Mouse (Mus musculus): ENCODE measurements around the gene Mrpl44.

Mrpl44 gene

DNA sequence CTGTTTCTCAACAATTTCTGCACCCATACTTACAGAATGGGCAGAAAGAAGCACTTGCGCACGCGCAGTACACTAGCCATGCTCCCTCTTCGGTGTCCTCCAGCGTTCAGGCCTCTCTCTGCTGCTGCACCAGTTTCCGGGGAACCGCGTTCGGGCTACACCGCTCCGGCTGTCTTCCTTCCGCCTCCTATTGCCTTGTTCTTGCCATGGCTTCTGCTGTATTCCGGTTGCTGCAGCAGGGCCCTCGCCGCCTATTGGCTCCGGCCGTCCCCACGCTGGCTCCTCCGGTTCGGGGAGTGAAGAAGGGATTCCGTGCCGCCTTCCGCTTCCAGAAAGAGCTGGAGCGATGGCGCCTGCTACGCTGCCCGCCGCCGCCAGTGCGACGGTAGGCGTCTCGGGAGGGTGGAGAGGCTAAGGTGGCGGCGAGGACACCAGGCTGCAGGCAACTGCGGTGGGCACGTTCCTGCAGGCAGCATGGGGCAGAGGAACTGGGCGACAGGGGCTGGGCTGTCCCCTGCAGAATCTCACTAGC is at the start of gene Mrpl44, which contains the start of gene Wdfy1:
TSS of gene Mrpl44 (plus strand) at position 92 of the 532 bp plus-strand sequence.
TSS of gene Wdfy1 (minus strand) at position 217 of the 532 bp plus-strand sequence.
- peak; percentile 99 for ATAC-seq (ENCODE audit: low TSS enrichment)

DNA sequence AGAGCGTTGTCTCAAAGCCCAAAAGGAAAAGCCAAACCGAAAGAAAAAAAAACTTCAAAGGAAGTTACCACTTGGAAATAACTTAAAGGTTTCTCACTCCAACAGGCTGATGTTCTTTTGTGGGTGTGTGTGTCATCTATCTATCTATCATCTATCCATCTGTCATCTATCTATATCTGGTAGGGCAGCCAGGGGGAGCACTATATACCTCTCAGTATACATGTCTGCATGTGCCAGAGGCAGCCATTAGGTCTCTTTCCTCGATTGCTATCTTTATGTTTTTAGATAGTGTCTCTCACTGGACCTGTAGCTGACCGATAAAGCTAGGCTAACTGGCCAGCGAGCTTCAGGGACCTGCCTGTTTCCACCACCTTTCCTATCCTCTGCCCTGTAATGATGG is 41.0 kb upstream of the Mrpl44 start:
- peak; percentile 34; the same call in 1 of the 2 replicates for ATAC-seq (ENCODE audit: low TSS enrichment)

DNA sequence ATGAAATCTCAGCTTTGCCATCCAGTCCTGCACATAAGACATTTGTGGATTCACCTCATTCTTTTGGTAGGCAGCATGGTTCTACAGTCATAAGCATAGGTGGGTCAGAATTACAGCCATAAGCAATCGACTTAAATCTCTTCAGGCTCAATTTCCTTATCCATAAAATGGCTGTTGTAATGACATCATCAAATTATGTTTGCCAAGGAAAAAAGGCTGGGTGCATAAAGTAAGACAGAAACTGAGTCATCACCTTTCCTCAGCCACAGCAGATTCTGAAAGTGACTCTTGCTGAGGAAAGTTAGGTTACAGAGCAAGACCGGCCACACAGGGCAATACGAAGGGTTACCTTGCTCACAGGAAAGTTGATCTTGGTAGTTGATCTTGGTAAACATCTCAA is 39.4 kb upstream of the Mrpl44 start:
- ATAC-seq (ENCODE audit: low TSS enrichment), result peak; percentile 39

DNA sequence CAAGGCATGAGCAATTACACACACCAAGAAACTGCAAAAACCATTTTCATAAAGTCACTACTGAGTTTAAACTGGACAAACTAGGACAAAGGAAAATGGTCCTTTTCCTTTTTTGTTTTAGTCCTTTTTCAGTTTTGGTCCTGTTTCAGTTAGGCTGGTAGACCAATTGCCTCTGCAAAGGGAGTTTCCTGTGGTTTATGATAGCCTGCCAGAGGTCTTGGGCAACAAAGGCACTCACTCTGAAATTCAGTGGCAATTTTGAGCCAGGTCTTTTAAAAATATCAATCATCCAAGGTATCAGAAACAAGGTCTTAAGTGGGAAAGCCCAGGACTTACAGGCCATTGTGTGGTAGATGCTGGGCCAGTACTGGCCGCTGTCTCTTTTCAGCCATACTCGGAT is 36.1 kb upstream of the Mrpl44 start:
- no peak for ATAC-seq (ENCODE audit: low TSS enrichment)

DNA sequence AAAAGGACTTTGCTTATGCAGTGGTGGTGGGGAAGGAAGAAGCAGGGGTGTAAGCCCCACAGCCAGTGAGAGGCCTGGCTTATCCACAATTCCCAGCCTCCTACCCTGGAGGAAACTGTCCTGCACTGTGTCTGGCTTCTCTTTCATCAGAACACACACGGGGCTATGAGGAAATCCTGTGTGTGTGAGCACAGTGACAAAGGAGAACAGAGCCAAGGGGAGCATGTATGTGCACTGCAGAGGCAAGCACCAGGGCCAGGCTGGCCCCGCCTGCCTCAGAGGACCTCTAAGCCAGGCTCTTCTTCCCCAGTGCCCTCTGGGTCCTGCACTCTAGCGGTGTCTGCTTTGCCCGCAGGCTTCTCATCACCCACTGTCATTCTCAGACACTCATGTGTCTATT is 34.8 kb upstream of the Mrpl44 start:
- no peak for ATAC-seq (ENCODE audit: low TSS enrichment)

DNA sequence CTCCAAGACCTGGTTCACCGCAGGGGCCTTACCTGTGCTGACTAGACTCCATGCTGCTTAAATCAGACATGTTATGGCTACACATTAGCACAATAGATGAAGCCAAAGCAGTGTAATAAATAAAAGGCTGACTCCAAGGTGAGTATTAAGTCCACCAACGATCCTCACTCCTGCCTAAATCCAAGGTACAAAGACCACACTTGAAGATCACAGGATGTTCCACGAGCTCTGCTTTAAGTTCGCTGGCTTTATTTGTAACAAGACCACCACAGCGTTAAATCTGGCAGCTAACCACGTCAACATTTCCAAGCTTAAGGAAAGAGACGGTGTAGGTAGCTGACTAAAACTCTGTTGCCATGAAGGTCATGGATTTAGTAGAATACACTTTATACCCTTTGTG is 32.9 kb upstream of the Mrpl44 start:
- ATAC-seq (ENCODE audit: low TSS enrichment), result no peak

DNA sequence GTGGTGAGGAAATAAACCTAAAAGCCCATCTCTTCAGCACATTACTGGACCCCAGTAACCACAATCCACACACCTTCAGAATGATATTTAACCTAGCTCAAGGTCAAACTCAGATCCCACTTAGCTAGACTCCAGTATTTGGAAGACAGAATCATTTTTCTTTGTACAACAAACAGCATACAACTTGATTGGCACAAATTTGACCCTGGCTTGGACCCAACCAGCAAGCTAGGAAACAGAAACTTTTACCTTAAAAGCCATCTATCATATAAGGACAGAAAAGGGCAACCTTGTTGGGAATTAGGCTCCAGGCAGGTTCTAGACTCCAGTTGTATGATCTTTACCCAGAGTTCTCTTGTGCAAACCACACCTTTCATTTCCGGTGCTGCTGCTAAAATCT is 32.4 kb upstream of the Mrpl44 start:
- no peak for ATAC-seq (ENCODE audit: low TSS enrichment)

DNA sequence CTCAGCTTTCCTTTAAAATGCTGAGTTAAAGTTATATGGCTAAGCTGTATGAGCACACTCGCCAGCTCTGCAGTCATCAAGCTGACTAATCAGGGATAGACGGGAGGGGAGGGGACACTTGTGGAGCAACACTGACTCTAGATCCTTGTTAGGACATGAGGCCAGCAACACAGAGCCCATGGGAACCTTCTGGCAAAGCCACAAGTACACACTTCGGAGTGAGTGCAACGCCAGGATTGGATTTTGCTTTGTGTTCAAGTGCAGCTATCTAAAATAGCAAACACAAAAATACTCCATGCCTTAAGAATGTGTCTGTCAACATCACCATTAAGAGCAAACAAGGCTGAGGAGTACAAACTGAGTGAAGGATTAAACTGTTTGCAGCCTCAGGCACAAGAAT is 29.8 kb upstream of the Mrpl44 start:
- no peak for ATAC-seq (ENCODE audit: low TSS enrichment)

DNA sequence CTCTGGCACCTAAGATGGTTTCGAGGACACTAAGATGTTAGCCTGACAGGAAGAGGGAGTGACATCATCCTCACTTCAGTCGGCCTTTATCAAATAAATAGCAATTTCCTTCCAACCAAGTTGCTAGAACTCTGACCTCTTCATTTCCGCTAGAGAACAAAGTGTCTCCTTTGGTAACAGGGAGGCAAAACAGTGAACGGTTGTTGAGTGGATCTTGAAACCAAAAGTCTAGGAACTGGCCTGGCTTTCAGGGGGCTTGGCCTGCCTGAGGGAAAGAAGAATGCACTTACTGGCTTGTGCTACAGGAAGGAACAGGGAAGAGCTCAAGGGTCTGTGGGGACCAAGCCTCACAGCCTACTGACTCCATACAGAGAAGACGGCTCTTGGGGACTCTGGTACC is 24.6 kb upstream of the Mrpl44 start:
- no peak for ATAC-seq (ENCODE audit: low TSS enrichment)

DNA sequence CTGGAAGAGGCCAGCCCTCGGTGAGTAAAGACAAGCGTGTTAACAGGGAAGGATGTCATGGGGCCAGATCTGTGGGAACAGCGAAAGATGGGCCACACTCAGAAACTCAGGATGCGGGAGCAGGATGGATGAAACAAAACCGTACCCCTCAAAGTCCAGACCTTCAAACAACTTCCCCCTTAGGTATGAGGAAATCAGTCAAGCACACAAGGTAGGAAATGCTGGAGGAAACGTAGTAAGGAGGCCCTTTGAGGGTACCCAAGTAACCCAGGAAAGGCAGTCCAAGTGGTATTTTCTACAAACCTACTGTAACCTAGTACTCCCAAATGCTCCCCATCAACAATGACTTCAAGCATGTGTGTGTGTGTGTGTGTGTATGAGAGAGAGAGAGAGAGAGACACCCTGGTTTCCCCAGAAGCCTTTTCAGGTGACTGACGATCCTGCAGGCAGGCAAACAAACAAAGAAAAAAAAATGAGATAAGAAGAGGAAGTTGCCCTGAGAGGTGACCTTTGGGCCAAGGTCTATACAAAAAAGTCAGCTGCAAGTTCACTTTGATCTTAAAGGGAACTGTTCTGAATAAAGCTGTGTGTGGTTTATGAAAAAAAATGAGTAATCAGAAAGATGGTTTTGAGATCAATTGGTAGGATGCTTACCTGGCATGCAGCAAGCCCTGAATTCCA is 23.7 kb upstream of the Mrpl44 start:
- no peak for ATAC-seq (ENCODE audit: low TSS enrichment)

DNA sequence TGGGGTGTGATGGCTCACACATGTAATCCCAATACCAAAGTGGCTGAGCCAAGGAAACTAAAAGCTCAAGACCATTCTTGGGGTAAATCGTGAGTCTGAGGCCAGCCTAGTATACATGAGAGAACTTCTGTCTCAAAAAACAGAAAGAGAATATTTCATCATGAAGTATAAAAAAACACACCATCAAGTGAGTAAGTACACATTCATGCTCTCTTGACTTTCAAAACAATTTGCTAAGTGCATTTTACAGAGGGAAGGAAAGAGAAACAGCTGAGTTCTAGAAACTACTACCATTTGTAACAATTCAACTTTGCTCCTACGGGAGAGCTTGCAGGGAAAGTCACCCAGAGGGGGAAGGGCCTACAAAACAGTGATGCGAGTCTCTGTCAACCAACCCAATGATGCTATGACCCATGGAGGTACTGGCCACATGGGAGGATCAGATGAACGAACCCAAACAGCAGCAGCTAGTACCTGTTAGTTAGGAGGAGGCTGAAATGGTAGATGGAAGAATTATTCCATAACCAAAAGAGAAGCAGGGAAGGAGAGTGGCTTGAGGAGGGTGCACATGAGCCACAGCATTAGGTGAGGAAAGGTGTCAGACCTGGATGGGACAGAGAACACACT is 23.0 kb upstream of the Mrpl44 start:
- ATAC-seq (ENCODE audit: low TSS enrichment), result no peak

DNA sequence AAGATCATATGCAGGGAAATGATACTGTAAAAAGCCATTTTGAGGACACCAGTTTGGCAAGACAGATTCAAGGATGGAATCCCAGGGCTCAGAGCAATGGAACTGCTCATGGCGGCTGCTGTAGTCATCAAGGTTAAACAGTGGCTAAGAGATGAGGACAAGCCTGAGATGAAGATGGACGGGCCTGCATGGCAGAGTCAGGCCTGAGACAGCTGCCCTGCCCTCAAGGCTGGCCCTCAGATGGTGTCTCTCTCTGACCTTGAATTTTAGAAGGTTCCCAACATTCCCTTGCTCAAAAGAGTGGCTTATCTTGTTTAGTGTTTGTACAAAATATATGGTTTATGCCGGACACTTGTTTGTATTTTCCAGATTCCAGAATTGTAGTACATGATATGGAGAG is 22.4 kb upstream of the Mrpl44 start:
- no peak for ATAC-seq (ENCODE audit: low TSS enrichment)

DNA sequence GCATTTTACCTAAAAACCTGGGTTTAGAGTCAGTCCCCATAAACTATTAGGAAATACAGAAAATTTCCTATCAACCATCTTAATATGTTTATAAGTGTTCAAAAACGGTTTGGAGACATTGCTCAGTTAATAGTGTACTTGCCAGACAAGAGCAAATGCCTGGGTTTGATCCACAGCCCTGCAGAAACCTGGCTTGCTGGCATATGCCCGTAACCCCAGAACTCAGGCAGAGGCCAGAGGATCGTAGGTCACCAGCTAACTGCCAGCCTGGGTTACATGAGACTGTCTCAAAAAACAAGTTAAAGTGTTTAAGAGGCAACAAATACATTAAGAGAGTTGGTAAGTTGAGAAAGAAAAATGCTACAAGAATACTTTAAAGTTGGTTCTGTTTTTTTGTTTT is 20.9 kb upstream of the Mrpl44 start:
- no peak for ATAC-seq (ENCODE audit: low TSS enrichment)

DNA sequence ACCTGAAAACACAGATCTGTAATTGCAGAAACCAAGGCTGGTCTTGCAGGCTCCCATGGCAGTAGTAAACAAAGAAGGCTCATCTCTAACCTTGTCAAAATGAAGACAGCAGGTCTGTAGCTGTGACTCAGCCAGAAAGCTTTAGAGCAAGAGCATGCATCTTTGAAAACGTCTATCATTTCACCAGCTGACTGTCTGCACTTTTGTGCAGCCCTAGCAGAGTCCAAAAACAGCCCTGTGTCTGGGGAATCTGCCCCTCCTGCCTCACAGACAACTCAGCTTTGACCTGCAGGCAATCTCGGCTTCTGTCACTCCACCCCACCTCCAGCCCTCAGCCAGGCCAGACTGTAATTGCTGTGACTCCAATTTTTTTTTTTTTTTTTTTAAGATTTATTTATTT is 20.4 kb upstream of the Mrpl44 start:
- no peak for ATAC-seq (ENCODE audit: low TSS enrichment)

DNA sequence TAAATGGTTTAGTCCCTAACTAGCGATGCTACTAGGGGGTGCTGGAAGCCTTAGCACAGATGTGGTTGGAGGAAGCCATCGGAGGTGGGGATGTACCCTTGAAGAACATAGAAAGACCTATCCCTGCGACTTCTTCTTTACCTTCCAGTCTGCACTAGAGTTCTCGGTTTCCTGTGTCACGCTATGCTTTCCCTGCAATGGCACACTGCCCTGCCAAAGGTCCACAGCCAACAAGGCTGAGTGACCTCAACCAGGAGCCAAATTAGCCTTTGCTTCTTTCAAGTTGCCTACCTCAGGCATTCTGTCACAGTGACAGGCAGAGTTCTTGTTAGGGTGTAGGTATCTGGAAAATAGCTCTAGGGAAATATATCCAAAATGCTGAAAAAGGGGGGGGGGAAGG is 19.4 kb upstream of the Mrpl44 start:
- ATAC-seq (ENCODE audit: low TSS enrichment), result no peak

DNA sequence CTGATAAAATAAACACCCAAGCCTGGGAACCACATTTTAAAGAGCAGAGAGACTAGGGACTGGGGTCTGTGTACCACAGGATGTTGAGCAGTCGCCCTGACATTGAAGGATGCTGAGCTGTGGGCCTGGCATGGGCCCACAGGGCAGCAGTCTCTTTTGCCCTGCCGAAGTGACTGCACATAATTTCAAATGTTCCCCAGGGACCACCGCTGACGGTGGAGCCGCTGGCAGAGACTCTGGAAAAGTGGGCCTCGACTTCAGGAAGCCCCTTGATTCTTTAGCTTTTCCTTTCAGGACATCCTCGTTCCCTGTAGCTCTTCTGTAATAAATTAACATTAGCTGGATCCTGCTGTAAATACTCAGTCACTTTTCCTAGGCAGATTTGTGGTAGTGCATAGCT is 18.7 kb upstream of the Mrpl44 start:
- no peak for ATAC-seq (ENCODE audit: low TSS enrichment)

DNA sequence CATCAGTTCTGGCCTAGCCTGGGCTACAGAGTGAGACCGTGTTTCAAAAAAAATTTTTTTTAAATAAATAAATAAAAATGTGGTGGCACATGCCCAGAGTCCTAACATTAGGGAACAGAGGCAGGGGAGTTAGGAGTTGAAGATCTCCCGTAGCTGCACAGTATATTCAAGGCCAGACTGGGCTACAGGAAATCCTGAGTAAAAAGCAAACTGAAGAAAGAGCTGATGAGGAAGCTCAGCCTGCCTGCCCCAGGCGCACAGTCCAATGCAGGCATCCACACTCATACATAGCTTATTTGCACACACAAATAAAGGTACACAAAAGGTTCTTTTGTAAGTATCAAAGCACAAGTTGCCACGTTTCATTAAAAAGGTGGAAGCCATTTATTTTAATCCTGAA is 18.2 kb upstream of the Mrpl44 start:
- ATAC-seq (ENCODE audit: low TSS enrichment), result no peak

DNA sequence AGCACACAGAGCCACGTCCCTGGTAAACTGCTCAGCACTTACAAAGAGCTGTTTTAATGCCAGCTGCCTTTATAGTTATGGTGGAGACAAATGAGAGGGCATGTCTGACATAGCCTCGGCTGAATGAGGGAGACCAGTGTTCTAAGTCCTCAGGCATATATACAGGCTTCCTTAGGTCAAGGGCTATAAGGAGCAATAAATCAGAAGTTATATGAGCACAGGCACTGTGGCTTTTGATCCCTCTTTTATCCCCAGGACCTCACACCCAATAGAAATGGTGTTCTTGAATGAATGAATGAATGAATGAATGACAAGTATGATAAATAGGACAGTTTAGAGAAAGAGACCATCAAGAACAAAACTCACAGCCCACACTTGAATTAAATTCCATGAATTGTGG is 16.8 kb upstream of the Mrpl44 start:
- no peak for ATAC-seq (ENCODE audit: low TSS enrichment)

DNA sequence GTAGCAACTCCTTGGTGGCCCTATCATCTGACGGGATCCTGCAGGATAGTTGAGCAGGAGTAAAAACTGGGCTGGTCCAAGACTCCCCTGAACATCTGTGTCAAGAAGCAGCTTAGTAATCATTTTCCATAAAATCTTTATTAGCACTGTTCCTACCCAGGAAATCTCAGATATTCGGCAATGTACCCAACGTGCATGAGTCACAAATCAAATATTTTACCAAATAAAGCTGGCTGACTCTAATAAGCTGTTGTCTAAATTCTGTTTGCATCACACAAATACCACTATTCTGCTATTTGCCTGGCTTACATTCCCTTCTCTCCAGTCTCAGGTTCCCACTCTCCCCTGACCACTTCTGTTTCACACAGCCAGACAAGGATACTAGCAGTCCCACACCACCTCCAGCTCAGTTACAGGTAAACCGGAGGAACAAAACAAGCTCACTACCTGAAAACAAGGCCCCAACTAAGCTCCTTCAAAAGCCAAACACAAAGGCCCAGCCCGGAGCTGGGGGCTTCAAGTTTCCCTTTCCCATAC is 16.3 kb upstream of the Mrpl44 start:
- ATAC-seq (ENCODE audit: low TSS enrichment), result no peak

DNA sequence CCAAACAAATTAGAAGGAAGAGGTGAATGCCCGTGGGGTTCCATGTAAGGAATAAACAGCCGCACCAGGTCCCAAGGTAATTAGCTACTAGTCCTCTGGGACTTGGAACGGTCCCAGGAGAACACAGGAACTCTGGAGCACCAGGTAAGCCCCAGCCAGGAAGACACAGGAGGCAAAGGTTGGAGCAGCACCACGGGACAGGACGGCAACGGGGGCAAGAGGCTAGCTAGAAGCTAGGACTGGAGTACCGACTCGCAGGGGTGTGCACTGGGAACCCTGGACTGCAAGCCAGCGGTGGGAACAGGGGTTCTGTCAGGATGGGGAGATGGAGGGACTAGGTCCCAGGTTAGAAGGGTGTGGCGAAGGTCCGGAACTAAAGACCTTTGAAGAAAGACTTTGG is 15.2 kb upstream of the Mrpl44 start:
- no peak for ATAC-seq (ENCODE audit: low TSS enrichment)

DNA sequence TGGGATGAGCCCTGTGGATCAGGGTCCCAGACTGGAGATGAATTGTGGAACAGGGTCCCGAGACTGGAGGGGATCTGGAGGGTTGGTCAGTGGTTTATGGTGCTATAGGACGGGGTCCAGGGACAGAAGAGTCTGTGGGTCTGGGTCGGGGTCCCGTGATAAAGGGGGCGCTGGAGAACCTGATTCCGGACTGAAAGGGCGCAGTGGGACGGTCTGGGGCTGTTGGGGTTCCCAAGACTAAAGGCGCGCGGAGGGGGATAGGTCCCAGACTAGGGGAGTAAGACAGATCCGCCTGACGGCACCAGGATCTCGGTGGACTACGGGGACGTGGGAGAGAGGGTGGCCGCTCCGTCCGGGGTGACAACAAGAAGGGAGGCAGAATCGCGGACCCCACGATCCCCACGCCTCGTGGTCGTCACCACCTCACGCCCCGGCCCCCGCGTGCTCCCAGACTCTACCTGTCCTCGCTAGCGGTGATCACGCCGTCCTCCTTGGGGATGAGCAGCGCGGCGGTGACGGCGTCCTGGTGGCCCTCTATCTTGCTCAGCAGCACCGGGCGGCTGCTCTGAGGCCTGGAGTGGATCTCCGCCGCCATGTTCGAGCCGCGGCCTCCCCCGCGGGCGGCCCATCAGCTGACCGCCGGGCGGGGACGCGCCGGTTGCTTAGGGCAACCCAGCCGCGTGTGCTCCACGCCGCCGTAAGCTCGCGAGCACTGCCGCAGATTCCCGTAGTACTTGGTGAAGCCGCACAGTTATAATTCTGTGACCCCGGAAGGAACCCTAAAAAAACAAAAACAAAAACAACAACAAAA is 14.5 kb upstream of the Mrpl44 start:
- peak; percentile 96 for ATAC-seq (ENCODE audit: low TSS enrichment)

DNA sequence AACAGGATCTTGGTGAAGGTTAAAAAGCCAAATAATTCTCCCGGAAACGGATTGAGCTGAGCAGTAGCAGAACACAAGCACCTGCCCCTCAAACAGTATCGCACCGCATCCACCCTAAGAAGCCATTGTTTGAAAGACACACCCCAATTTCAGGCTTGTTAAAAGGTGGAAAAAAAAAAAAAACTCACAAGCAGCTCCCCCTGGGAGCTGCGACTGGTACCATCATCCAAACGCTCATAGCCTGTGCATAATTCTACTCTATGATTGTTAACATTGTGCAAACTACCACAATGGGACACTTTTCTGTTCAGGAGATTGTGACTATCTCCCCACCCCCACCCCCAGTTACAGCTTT is 13.9 kb upstream of the Mrpl44 start:
- ATAC-seq (ENCODE audit: low TSS enrichment), result peak; percentile 43
